Mouse (Mus musculus) lung, adult 2 months (tissue): ENCODE measurements around the gene Tmbim6. TPM values are rescaled to one million over a fixed set of nuclear protein-coding genes. Genes with fewer than 3 reads are reported as not detected.
A peak's percentile ranks its signal among the peaks of the same experiment; 100 is the strongest.
"Not testable (repeated sequence)": the region's sequence is repeated elsewhere in the genome, so short reads cannot be mapped to it uniquely, and the experiment has no call there.

Experiments used
- DNase-seq: peaks from one replicate; pipeline ENCODE4 v3.0.0; 2022
- H3K4me1 ChIP-seq: fragments of 200-500 bp; 2 replicates; pipeline ENCODE4 v1.6.1; 2011; ENCODE audit warnings: low read length; ENCODE audit not compliant: control insufficient read depth, insufficient read depth
- H3K4me3 ChIP-seq: fragments of 200-500 bp; replicated peaks from 2 replicates; pipeline ENCODE3; 2011; ENCODE audit warnings: low read depth, mild to moderate bottlenecking, control low read depth, low read length; ENCODE audit errors: extremely low read depth
- CTCF ChIP-seq: fragments of 200-500 bp; IDR thresholded peaks from 2 replicates; pipeline ENCODE4 v1.5.1; 2011; ENCODE audit warnings: mild to moderate bottlenecking, low read length, control low read depth; ENCODE audit not compliant: insufficient read depth
- POLR2A ChIP-seq: fragments of 200-500 bp; IDR thresholded peaks from 2 replicates; pipeline ENCODE4 v1.6.1; 2011; ENCODE audit warnings: low read depth, mild to moderate bottlenecking, control low read depth, low read length, borderline replicate concordance; ENCODE audit errors: extremely low read depth
- WGBS: fragments of 180-500 bp; shearing (Covaris S2); methylation state at CpG from one replicate; pipeline ENCODE4 v1.1.7; 2018; 5-methylcytosine and 5-hydroxymethylcytosine counted together
- polyA plus RNA-seq: library from polyadenylated mRNA; depleted of rRNA; stranded (reverse); fragments of >200 nt; gene quantifications from 2 replicates; pipeline ENCODE4 v1.2.3, GENCODE M21; 2012

Tmbim6 gene
- polyA plus RNA-seq, 1 experiment = 1,026 TPM

DNA sequence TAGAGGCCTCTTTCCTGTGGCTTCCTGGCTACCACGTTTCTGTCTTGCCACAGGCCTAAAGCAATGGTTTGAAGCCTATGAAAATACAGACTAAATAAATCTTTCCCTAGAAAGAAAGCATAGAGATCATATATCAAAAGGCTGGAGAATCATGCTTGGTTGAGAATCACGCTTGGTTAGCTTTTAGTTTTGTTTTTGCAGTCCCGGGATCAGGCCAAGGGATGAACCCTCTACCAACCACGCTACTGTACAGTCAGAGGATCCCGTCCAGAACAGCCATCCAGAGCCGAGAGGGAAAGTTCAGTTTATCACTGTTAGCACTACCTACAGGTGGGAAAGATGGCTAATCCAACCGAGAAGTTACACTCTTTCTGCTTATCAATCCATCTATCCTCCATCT is 49.7 kb downstream of the Tmbim6 start:
- Histone ChIP-seq H3K4me3 (no peak overlapping the region), H3K4me1 (no peaks in the 10 kb centered on the region; the same call in 1 of the 2 replicates)
- DNase-seq = no peak
- TF ChIP-seq CTCF (no peak), POLR2A (no peak)
- WGBS = 65% methylated on average over 7 of the region's 7 CpGs

DNA sequence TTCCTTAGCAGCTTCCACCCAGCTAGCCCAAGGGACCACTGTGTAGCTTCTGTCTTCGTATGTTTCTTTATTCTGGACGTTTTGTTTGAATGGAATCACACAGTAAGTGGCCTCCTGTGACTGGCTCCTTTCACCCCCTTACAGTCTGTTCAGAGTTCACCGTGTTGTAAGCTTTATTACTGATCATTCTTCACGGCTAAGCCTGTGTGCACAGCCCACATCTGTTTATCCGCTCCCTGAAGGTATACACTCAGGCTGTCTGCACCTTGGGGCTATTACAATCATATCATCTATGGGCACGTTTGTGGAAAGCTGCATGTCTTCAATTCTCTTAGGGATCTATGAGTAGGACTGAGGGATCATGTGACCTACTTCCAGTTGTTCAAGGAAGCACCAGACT is 52.9 kb downstream of the Tmbim6 start:
- H3K4me3 ChIP-seq = no peak overlapping the region
- TF ChIP-seq CTCF (no peak), POLR2A (no peak)
- 64% methylated on average over 6 of the region's 6 CpGs for WGBS
- no peak for DNase-seq
- H3K4me1 ChIP-seq = peaks cover 8% of the 10 kb centered on the region

DNA sequence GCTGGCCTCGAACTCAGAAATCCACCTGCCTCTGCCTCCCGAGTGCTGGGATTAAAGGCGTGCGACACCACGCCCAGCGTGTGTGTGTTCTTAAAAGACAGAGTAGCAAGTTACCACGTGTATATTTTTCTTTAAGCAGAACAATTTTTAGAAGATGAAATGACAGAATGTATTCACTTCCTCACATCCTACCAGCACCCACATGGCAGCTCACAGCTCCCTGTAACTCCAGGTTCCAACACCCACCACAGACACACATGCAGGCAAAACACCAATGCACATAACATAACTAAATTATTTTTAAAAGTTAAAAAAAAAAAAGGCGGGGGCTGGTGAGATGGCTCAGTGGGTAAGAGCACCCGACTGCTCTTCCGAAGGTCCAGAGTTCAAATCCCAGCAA is 53.5 kb downstream of the Tmbim6 start:
- DNase-seq, H3K4me3 ChIP-seq, H3K4me1 ChIP-seq: not testable (repeated sequence)
- 90% methylated on average over 10 of the region's 10 CpGs for WGBS

DNA sequence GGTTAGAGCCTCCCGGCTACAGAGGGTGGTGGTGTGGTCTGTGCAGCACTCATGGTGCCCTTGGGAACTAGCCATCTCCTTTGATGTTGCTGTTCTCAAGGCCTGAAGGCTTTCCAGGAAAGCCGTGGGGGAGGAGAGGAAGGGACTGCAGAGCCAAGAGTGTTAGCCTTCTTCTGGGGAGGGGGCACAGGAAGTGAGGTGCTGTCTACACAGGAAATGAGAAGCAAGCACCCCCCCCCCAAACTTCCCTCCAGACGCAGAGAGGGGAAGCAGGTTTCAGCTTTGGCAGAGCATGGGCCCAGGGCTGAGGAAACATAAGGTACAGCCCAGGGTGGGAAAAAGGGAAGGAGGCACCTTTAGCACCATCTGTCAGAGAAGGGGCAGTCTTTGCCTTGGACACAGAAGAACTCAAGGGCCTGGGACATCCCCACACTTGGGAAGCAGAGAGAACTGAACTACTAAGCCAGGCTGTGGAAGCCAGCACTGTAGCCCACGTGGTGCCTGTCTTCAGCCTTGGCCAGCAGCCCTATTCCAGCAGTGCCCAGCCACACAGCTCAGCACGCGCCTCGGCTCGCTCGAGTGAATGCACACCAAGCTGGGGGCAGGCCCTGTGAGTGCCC is 56.6 kb downstream of the Tmbim6 start:
- no peak for TF ChIP-seq CTCF
- TF ChIP-seq POLR2A = no peak
- no peak for DNase-seq
- WGBS = 27% methylated on average over 9 of the region's 9 CpGs
- Histone ChIP-seq H3K4me1 (peaks cover 8% of the 10 kb centered on the region), H3K4me3 (no peak overlapping the region)

DNA sequence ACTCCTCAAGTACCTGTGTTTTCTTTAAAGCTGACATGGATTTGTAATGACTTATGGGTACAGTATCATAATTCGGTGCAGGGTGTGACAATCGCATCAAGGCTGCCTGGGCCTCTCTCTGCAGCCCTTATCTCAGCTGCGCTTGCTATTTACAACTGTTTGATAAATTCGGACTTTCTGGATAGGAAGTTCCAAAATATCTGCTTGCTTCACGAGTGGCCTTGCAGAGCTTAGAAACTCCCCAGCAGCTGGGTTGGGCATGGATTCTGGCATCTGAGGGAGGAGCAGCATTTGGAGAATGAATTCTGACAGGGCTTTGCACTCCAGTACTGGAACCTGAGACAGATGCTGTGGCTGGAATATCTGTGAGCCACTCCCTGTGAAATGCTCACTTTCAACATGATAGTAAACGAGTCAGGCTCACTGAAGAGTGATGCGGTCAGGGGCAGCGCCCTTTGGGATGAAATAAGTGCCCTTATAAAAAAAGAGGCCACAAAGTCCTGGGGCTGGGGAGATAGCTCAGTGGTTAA is 57.1 kb downstream of the Tmbim6 start:
- no peak for TF ChIP-seq CTCF
- TF ChIP-seq POLR2A = no peak
- Histone ChIP-seq H3K4me3 (no peak overlapping the region), H3K4me1 (peaks cover 8% of the 10 kb centered on the region)
- WGBS = 48% methylated on average over 8 of the region's 8 CpGs
- no peak for DNase-seq

DNA sequence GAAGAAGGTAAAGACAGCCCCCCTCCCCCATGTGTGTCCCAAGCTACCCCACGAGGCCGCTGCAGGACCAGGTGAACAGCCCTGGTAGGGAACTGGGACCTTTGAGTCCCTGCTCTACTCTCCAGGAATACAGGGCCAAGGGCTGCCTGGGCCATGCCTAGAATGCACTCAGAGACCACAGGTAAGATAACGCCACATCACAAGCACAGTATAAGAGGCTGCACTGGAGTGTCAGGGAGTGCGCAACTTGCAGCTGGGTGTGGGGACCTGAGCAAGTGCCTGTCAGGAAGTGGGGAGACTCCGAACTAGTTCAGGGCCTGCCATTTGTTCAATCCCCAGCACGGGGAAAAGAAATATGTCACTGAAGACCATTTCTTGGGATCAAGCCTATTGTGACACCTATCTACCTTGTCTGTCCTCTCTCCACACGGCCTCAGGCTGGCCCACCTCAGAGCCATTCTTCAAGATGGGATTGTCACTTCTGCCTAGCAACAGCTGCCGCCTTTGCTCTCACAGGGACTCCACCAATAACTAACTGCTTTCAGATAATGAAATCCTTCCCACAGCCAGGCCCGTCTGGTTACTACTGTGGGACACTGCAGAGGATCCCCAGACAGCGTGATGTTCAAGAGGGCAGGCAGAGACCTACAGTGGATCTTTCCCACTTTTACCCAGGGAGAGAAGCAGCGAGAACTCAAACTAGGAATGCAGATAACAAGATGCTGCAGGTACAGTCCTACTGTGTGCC is 60.6 kb downstream of the Tmbim6 start:
- Histone ChIP-seq H3K4me1 (peaks cover 11% of the 10 kb centered on the region), H3K4me3 (no peak overlapping the region)
- WGBS = 65% methylated on average over 11 of the region's 11 CpGs
- no peak for DNase-seq
- TF ChIP-seq POLR2A = no peak
- no peak for TF ChIP-seq CTCF

DNA sequence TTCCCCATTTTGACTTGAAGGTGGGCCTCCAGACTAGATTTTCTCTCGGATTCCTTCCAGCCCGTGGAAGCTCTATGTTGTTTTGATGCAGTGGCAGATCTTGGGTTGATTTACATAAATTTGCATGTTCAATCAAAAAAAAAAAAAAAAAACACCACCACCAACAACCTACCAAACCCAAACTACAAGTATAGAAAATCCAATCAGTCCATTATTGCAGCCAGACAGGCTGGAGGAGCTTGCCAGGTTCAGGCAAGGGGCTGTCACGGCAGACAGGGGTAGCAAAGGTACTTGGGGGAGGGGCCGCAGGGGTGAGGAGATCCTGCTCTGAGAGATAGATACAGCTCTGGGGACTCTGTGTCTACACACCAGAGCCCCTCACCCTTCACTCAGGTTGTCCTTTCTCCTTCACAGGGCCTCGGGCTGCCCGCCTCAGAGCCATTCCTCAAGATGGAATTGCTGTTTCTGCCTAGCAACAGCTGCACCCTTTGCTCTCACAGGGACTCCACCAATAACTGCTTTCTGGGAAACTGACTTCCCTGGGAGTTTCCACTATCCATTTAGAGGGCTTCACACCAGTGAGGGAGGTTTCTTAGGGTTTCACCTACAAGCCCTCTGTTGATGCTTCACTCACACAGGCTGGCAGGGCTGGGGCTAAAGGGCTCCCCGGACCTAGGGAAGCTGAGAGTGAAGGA is 62.0 kb downstream of the Tmbim6 start:
- 81% methylated on average over 7 of the region's 7 CpGs for WGBS

DNA sequence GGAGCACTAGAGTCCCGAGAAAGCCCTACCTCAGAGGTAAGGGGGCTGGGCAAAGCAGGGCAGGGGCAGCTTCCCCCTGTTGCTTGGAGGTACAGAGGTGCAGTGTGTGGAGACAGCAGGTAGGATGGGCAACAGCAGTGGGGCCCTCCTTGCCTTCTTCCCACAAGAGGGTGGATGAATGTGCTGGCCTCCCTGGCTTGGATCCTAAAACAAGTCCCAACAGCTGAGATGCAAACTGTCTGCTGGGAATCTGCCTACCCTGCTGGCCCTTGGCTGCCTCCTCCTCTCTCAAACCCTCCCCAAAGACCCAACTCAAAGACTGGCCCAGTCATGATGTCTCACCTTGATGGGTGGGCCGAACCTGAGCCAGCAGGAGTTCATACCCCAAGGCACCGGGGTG is 62.7 kb downstream of the Tmbim6 start:
- H3K4me3 ChIP-seq = no peak overlapping the region

More for the DNA sequence above, 62.0 kb downstream of the Tmbim6 start:
- no peak overlapping the region for H3K4me3 ChIP-seq
- TF ChIP-seq CTCF = no peak
- TF ChIP-seq POLR2A = no peak
- no peak for DNase-seq
- peaks cover 6% of the 10 kb centered on the region for H3K4me1 ChIP-seq

DNA sequence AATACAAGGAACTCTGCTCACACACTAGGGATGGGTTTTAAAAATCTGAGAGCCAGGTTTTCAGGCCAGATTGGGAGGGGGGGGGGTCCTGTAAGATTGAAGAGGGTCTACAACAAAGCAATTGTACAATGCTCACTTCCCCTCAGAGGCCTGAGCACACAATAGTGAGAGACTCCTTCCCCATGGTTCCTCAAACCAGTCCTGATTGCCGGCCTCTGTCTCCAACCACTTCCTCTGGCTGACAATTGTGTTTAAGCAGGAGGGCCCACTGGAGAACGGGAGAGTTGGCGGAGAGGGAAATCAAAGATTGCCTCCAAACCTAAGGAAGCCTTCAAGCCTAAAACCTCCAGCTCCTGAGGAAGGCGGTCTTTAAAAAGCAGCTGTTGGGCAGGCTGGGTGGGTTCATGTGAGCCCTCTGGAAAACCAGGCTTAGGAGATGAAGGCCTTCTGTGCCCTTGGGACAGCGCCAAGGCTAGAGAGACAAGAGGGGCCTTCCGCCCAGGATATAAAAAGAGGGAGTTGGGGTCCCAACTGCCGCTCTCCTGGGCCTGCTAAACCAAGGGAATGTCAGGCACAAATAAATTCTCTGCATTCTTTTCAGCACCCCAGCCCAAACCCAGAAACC is 63.8 kb downstream of the Tmbim6 start:
- WGBS = 21% methylated on average over 7 of the region's 7 CpGs
- no peak for DNase-seq
- Histone ChIP-seq H3K4me1 (peaks cover 6% of the 10 kb centered on the region), H3K4me3 (peak overlapping the region; percentile 94)
- TF ChIP-seq CTCF (no peak), POLR2A (no peak)

More for the DNA sequence above, 62.7 kb downstream of the Tmbim6 start:
- WGBS = 84% methylated on average over 3 of the region's 3 CpGs
- DNase-seq = no peak
- no peak for TF ChIP-seq CTCF
- no peak for TF ChIP-seq POLR2A
- peaks cover 6% of the 10 kb centered on the region for H3K4me1 ChIP-seq
